Mouse (Mus musculus) hindbrain, embryonic 16.5 days (tissue): ENCODE results near the gene Laptm5. TPM values are rescaled to one million over a fixed set of nuclear protein-coding genes. Genes with fewer than 3 reads are reported as not detected.

Source experiments
- ATAC-seq: fragments of 200-750 bp; cut with Nextera tagmentation; 2 replicates; pipeline ENCODE4 v1.8.0; 2017; ENCODE audit warnings: moderate TSS enrichment, moderate library complexity
- H3K27ac ChIP-seq: fragments of 300-500 bp; sonication (generic); 2 replicates; pipeline ENCODE4 v1.5.1; 2014; ENCODE audit warnings: low read depth, mild to moderate bottlenecking, control low read depth, low read length, moderate library complexity
- H3K27me3 ChIP-seq: fragments of 300-500 bp; sonication (generic); replicated peaks from 2 replicates; pipeline ENCODE4 v1.6.1; 2014; ENCODE audit warnings: low read length; ENCODE audit not compliant: control insufficient read depth, insufficient read depth
- H3K36me3 ChIP-seq: fragments of 300-500 bp; sonication (generic); 2 replicates; pipeline ENCODE4 v1.6.1; 2014; ENCODE audit warnings: mild to moderate bottlenecking, low read length, moderate library complexity, mixed read lengths; ENCODE audit not compliant: control insufficient read depth, insufficient read depth
- H3K4me1 ChIP-seq: fragments of 300-500 bp; sonication (generic); 2 replicates; pipeline ENCODE4 v1.6.1; 2014; ENCODE audit warnings: low read depth, low read length; ENCODE audit not compliant: control insufficient read depth, insufficient read depth
- H3K4me2 ChIP-seq: fragments of 300-500 bp; sonication (generic); 2 replicates; pipeline ENCODE4 v1.6.1; 2014; ENCODE audit warnings: mild to moderate bottlenecking, low read length, control low read depth, moderate library complexity
- H3K4me3 ChIP-seq: fragments of 300-500 bp; sonication (generic); 2 replicates; pipeline ENCODE4 v1.5.1; 2014; ENCODE audit warnings: mild to moderate bottlenecking, low read length, control low read depth, moderate library complexity
- H3K9ac ChIP-seq: fragments of 300-500 bp; sonication (generic); 2 replicates; pipeline ENCODE4 v1.6.1; 2014; ENCODE audit warnings: low read depth, mild to moderate bottlenecking, control low read depth, low read length, moderate library complexity
- H3K9me3 ChIP-seq: fragments of 300-500 bp; sonication (generic); 2 replicates; pipeline ENCODE4 v1.6.1; 2014; ENCODE audit warnings: mild to moderate bottlenecking, low read length, moderate library complexity; ENCODE audit not compliant: control insufficient read depth
- WGBS: fragments of 180-500 bp; shearing (Covaris S2); extraction: QIAGEN DNeasy Blood & Tissue Kit; methylation state at CpG from one replicate; pipeline ENCODE4 v1.1.7; 2014; 5-methylcytosine and 5-hydroxymethylcytosine counted together
- polyA plus RNA-seq: library from polyadenylated mRNA; unstranded; fragments of >200 nt; fragmentation: Nextera tagmentation; extraction: Ambion mirVana; gene quantifications from 2 replicates; pipeline ENCODE4 v1.2.1, GENCODE M21; 2015

The Laptm5 gene
- polyA plus RNA-seq, 1 experiment from 2014 or later, result 27.2 TPM

GRCm38 (mm10) chr4:130921986-130922385 lies 9.1 kb downstream of the Laptm5 start:
- Histone ChIP-seq H3K4me1 (peaks cover 4% of the 10 kb centered on the region; the same call in 1 of the 2 replicates), H3K27me3 (peaks cover 3% of the 10 kb centered on the region; the same call in 1 of the 2 replicates), H3K27ac (no peak overlapping the region), H3K4me3 (no peak overlapping the region), H3K36me3 (no peaks in the 10 kb centered on the region), H3K9me3 (no peaks in the 10 kb centered on the region), H3K9ac (no peak overlapping the region), H3K4me2 (no peak overlapping the region)
- WGBS, result 71% methylated on average over 10 of the region's 10 CpGs
- ATAC-seq, result no peak

- H3K4me1 ChIP-seq, result no peaks in the 10 kb centered on the region
- H3K36me3 ChIP-seq, result no peaks in the 10 kb centered on the region
- no peak for ATAC-seq
- no peak overlapping the region for H3K9ac ChIP-seq
- H3K4me3 ChIP-seq, result no peak overlapping the region
- H3K27me3 ChIP-seq, result peaks cover 3% of the 10 kb centered on the region; the same call in 1 of the 2 replicates
- no peaks in the 10 kb centered on the region for H3K9me3 ChIP-seq
- WGBS, result 56% methylated on average over 6 of the region's 6 CpGs
- no peak overlapping the region for H3K4me2 ChIP-seq
- no peak overlapping the region for H3K27ac ChIP-seq
Observed at GRCm38 (mm10) chr4:130926274-130926673, 13.3 kb downstream of the Laptm5 start.

DNA sequence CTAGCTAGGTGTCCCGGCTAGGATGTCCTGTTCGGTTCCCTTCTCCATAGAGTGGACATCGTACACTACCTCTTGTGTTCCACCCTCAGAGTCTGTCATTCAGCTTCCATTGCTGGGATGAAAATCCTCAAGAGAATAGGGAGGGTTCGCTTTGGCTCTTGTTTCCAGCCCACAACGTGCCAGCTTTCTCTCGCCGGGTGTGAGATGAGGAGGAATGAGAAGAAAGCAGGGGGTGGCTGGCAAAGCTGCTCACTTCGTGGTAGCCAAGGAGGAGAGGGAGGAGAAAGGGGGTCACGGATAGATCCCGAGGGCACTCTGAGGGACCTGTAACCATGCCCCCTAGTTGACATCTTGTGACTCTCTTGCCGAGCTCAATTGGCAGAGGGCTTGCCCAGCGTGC lies 14.9 kb downstream of the Laptm5 start:
- ATAC-seq, result no peak
- 75% methylated on average over 12 of the region's 12 CpGs for WGBS
- H3K36me3 ChIP-seq, result no peaks in the 10 kb centered on the region
- no peak overlapping the region for H3K4me3 ChIP-seq
- no peak overlapping the region for H3K27ac ChIP-seq
- H3K9ac ChIP-seq, result no peak overlapping the region
- H3K4me1 ChIP-seq, result no peaks in the 10 kb centered on the region
- no peak overlapping the region for H3K4me2 ChIP-seq
- H3K9me3 ChIP-seq, result no peaks in the 10 kb centered on the region
- H3K27me3 ChIP-seq, result no peaks in the 10 kb centered on the region

DNA sequence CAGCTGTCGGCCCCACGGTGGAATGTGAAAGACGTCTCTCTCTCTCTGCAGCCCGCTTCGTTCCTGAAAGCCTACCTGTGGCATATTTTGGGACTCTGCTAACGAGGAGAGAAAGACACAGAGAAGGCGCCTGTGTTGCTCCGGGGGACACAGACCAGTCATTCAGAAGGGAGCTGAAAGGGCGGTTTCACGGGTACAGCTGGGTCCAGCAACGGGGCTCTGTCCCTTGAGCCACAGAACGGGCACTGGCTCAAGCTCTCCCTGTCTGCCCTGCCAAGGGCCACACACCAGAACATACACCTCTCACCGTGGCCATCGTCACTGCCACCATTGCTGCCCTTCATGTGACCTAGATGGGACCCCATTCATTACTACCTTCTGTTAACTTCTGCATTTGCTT lies 29.7 kb downstream of the Laptm5 start:
- Histone ChIP-seq H3K27me3 (peaks cover 3% of the 10 kb centered on the region), H3K9me3 (no peaks in the 10 kb centered on the region), H3K4me2 (no peak overlapping the region), H3K9ac (no peak overlapping the region), H3K36me3 (no peaks in the 10 kb centered on the region), H3K4me1 (no peaks in the 10 kb centered on the region; the same call in 1 of the 2 replicates), H3K4me3 (no peak overlapping the region), H3K27ac (no peak overlapping the region)
- 64% methylated on average over 14 of the region's 14 CpGs for WGBS
- ATAC-seq, result no peak

DNA sequence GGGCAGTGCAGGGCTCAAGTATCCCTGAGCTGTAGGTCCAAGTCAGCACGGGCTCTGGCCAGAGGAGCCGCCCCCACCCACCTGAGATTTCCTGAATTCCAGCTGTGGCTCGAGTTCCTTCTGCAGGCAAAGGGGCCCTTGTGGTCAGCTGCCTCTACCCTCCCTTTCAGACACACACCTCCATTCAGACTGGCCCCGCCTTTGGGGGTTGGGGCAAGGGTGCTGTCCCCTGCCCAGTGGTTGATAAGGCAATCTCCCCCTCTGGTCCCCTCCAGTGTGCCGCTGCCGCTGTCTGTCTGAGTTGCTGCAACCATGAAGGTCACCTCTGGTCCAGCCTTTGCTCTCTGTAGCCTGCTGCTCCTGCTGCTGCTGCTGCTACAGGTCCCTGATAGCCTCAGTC lies 31.2 kb downstream of the Laptm5 start, which contains the start of gene Matn1:
Gene Matn1, plus strand, starts transcription at position 274 of the 400 bp plus-strand sequence.
- Histone ChIP-seq H3K9ac (no peak within 1 kb of the TSS; the same call in 1 of the 2 replicates), H3K4me2 (no peak within 1 kb of the TSS), H3K4me1 (no peaks in the 10 kb centered on the region; the same call in 1 of the 2 replicates), H3K9me3 (no peaks in the 10 kb centered on the region), H3K27ac (no peak within 1 kb of the TSS), H3K27me3 (peaks cover 3% of the 10 kb centered on the region), H3K4me3 (no peak within 1 kb of the TSS), H3K36me3 (no peaks in the 10 kb centered on the region)
- WGBS, result 47% methylated on average over 6 of the region's 6 CpGs
- no peak for ATAC-seq

GRCm38 (mm10) chr4:130944779-130945178 lies 31.9 kb downstream of the Laptm5 start:
- Histone ChIP-seq H3K4me3 (no peak overlapping the region), H3K27ac (no peak overlapping the region), H3K27me3 (peaks cover 3% of the 10 kb centered on the region), H3K9me3 (no peaks in the 10 kb centered on the region), H3K4me1 (no peaks in the 10 kb centered on the region; the same call in 1 of the 2 replicates), H3K4me2 (no peak overlapping the region), H3K36me3 (no peaks in the 10 kb centered on the region), H3K9ac (no peak overlapping the region; the same call in 1 of the 2 replicates)
- 79% methylated on average over 7 of the region's 7 CpGs for WGBS
- ATAC-seq, result no peak

DNA sequence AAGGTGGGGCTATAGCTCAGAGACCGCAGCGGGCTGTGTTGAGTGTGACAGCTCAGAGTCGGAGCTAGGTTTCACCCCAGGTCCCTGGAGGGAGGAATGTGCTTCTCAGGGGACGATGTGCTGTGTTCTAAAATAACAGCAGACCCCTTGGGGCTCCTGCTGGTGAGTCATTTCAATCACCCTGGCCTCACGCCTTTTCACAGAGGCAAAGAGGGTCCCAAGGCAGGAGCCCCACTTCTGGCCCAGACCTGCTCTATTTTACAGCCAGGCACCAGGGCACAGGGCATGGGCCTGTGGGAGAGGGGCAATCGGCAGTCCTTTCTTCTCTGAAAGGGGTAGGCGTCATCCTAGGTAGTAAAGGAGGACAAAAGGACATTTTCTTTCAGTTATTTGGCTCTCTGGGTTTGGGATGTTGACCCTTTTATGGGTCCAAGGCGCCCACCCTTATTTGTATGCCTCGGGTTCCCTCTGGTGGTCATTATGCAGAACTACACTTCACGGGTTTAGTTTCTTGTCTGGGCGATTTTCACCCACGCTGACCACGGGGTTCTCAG lies 34.2 kb downstream of the Laptm5 start:
- Histone ChIP-seq H3K27ac (no peak overlapping the region), H3K4me2 (no peak overlapping the region), H3K27me3 (peaks cover 3% of the 10 kb centered on the region), H3K9me3 (no peaks in the 10 kb centered on the region), H3K4me3 (no peak overlapping the region), H3K4me1 (no peaks in the 10 kb centered on the region; the same call in 1 of the 2 replicates), H3K9ac (peak overlapping the region; percentile 50; the same call in 1 of the 2 replicates), H3K36me3 (no peaks in the 10 kb centered on the region)
- ATAC-seq, result peak; percentile 58
- 21% methylated on average over 13 of the region's 13 CpGs for WGBS

- Histone ChIP-seq H3K36me3 (no peaks in the 10 kb centered on the region), H3K27me3 (peaks cover 3% of the 10 kb centered on the region), H3K4me2 (no peak overlapping the region), H3K4me3 (no peak overlapping the region), H3K9me3 (no peaks in the 10 kb centered on the region), H3K9ac (no peak overlapping the region), H3K27ac (no peak overlapping the region), H3K4me1 (no peaks in the 10 kb centered on the region; the same call in 1 of the 2 replicates)
- ATAC-seq, result no peak
- 86% methylated on average over 35 of the region's 35 CpGs for WGBS
Observed at GRCm38 (mm10) chr4:130949821-130950384, 37.0 kb downstream of the Laptm5 start.

DNA sequence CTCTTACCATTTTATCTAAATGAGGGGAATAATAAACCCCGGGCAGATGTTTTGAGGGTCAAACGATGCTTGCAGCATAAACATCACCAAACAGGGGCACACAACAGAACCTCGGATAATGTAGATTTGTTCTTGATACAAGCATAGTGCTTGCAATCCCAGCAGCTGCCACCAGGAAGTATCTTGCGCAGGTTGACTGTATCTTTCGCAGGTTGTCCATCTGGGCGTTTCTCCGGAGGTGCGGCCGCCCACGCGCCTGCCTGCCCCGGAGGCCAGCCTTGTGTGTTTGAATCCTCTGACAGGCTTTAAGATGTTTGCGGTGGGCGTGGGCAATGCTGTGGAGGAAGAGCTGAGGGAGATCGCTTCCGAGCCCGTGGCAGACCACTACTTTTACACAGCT lies 39.6 kb downstream of the Laptm5 start:
- Histone ChIP-seq H3K9me3 (no peaks in the 10 kb centered on the region), H3K36me3 (no peaks in the 10 kb centered on the region), H3K27ac (no peak overlapping the region), H3K4me3 (no peak overlapping the region), H3K4me1 (no peaks in the 10 kb centered on the region), H3K4me2 (no peak overlapping the region), H3K9ac (no peak overlapping the region), H3K27me3 (no peaks in the 10 kb centered on the region)
- WGBS, result 47% methylated on average over 17 of the region's 17 CpGs
- no peak for ATAC-seq
